Mouse (Mus musculus) hindbrain, embryonic 11.5 days (tissue): ENCODE measurements around the gene Papolb. TPM values are rescaled to one million over a fixed set of nuclear protein-coding genes. Genes with fewer than 3 reads are reported as not detected.
A peak's percentile ranks its signal among the peaks of the same experiment; 100 is the strongest.

ENCODE experiments used
- ATAC-seq: fragments of 200-750 bp; cut with Nextera tagmentation; 2 replicates; pipeline ENCODE4 v1.8.0; 2017; ENCODE audit warnings: mild to moderate bottlenecking, moderate TSS enrichment, moderate library complexity; ENCODE audit not compliant: low FRiP score
- DNase-seq: peaks from one replicate; pipeline ENCODE4 v3.0.0-alpha.2; 2015; ENCODE audit warnings: low spot score
- H3K27ac ChIP-seq: fragments of 300-500 bp; sonication (generic); 2 replicates; pipeline ENCODE4 v1.5.1; 2014; ENCODE audit warnings: mild to moderate bottlenecking, low read depth, low read length
- H3K27me3 ChIP-seq: fragments of 300-500 bp; sonication (generic); 2 replicates; pipeline ENCODE4 v1.6.1; 2014; ENCODE audit warnings: mild to moderate bottlenecking, low read length, moderate library complexity, mixed read lengths; ENCODE audit not compliant: control insufficient read depth, insufficient read depth
- H3K36me3 ChIP-seq: fragments of 300-500 bp; sonication (generic); 2 replicates; pipeline ENCODE4 v1.6.1; 2014; ENCODE audit warnings: mild to moderate bottlenecking, low read length, moderate library complexity, mixed read lengths; ENCODE audit not compliant: control insufficient read depth, insufficient read depth
- H3K4me1 ChIP-seq: fragments of 300-500 bp; sonication (generic); replicated peaks from 2 replicates; pipeline ENCODE4 v1.6.1; 2014; ENCODE audit warnings: low read length, mixed read lengths; ENCODE audit not compliant: control insufficient read depth, insufficient read depth
- H3K4me2 ChIP-seq: fragments of 300-500 bp; sonication (generic); replicated peaks from 2 replicates; pipeline ENCODE4 v1.6.1; 2014; ENCODE audit warnings: mild to moderate bottlenecking, low read depth, low read length
- H3K4me3 ChIP-seq: fragments of 300-500 bp; sonication (generic); 2 replicates; pipeline ENCODE4 v1.5.1; 2014; ENCODE audit warnings: low read depth, low read length
- H3K9ac ChIP-seq: fragments of 300-500 bp; sonication (generic); 2 replicates; pipeline ENCODE4 v1.6.1; 2014; ENCODE audit warnings: low read depth, low read length
- H3K9me3 ChIP-seq: fragments of 300-500 bp; sonication (generic); 2 replicates; pipeline ENCODE4 v1.6.1; 2016; ENCODE audit warnings: low read length; ENCODE audit not compliant: control insufficient read depth
- WGBS: fragments of 180-500 bp; shearing (Covaris S2); extraction: QIAGEN DNeasy Blood & Tissue Kit; methylation state at CpG from one replicate; pipeline ENCODE4 v1.1.7; 2014; 5-methylcytosine and 5-hydroxymethylcytosine counted together
- polyA plus RNA-seq: library from polyadenylated mRNA; unstranded; fragments of >200 nt; fragmentation: Nextera tagmentation; extraction: Ambion mirVana; gene quantifications from 2 replicates; pipeline ENCODE4 v1.2.1, GENCODE M21; 2014

Gene Papolb
- polyA plus RNA-seq, 1 experiment from 2014 or later: 0.12 TPM

DNA sequence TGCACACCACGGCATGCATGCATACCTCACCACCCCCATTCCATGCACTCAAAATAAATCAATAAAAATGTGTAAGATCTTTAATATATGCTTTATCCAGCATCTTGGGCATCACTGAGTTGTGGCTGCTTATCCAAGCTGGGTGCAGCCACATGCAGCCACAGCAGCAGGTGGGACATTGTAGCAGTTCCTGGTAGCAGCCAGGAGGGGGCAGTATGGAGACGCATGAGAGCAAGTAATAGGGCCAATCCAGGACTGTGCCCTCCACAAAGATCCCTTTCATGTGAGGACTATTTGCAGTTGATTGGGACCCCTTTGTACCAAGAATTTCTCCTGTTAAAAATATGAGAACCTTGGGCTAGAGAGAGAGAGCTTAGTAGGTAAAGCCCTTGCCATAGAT is 47.4 kb downstream of the Papolb start:
- DNase-seq (peak; percentile 32), ATAC-seq (no peak)
- no peaks in the 10 kb centered on the region for H3K9me3 ChIP-seq
- 71% methylated on average over 2 of the region's 2 CpGs for WGBS
- H3K27ac ChIP-seq: no peak overlapping the region
- H3K9ac ChIP-seq: no peak overlapping the region
- no peaks in the 10 kb centered on the region for H3K27me3 ChIP-seq
- H3K36me3 ChIP-seq: no peaks in the 10 kb centered on the region
- H3K4me3 ChIP-seq: no peak overlapping the region
- H3K4me1 ChIP-seq: no peaks in the 10 kb centered on the region
- no peak overlapping the region for H3K4me2 ChIP-seq

- DNase-seq: peak; percentile 93
- Histone ChIP-seq H3K4me1 (no peaks in the 10 kb centered on the region), H3K4me3 (no peak overlapping the region), H3K9ac (no peak overlapping the region), H3K36me3 (no peaks in the 10 kb centered on the region), H3K9me3 (no peaks in the 10 kb centered on the region), H3K4me2 (no peak overlapping the region), H3K27ac (no peak overlapping the region), H3K27me3 (no peaks in the 10 kb centered on the region)
- WGBS: 34% methylated on average over 17 of the region's 17 CpGs
- ATAC-seq: peak; percentile 59
Observed at GRCm38 (mm10) chr5:142478829-142479435, 50.9 kb downstream of the Papolb start.

GRCm38 (mm10) chr5:142477866-142478615 is 51.8 kb downstream of the Papolb start:
- no peak overlapping the region for H3K4me3 ChIP-seq
- ATAC-seq (no peak), DNase-seq (no peak)
- no peak overlapping the region for H3K27ac ChIP-seq
- no peak overlapping the region for H3K9ac ChIP-seq
- 87% methylated on average over 5 of the region's 5 CpGs for WGBS
- H3K27me3 ChIP-seq: no peaks in the 10 kb centered on the region
- H3K4me1 ChIP-seq: no peaks in the 10 kb centered on the region
- H3K4me2 ChIP-seq: no peak overlapping the region
- H3K36me3 ChIP-seq: no peaks in the 10 kb centered on the region
- no peaks in the 10 kb centered on the region for H3K9me3 ChIP-seq

DNA sequence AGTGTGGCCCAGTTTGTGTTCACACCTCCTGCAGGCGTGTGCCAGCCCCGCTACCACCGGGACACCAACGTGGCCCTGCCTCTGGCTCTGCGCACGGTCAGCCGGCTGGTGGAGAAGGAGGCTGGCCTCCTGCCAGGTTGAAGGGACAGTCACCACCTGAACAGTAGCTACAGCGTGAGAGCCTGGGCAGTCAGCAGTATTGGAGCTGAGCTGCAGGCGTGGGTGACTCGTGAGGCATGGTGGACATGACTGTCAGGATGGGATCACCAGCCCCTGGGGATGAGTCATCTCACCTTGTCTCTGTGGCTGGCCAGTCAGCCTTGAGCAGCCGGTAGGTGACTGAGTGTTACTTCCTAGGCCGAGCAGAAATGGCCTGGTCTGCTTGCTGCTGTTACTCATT is 52.5 kb downstream of the Papolb start:
- ATAC-seq (no peak), DNase-seq (no peak)
- Histone ChIP-seq H3K4me3 (no peak overlapping the region), H3K4me2 (no peak overlapping the region), H3K9ac (no peak overlapping the region), H3K27ac (no peak overlapping the region), H3K4me1 (no peaks in the 10 kb centered on the region), H3K9me3 (no peaks in the 10 kb centered on the region), H3K27me3 (no peaks in the 10 kb centered on the region), H3K36me3 (no peaks in the 10 kb centered on the region)
- 89% methylated on average over 12 of the region's 12 CpGs for WGBS

Other genes starting within 250 kb of the Papolb start
- 4.0 and 4.1 TPM in 2 replicates for gene Foxk1, start 128.6 kb downstream of the Papolb start, polyA plus RNA-seq
- 9.2 and 9.6 TPM in 2 replicates for gene Ap5z1, start 66.1 kb downstream of the Papolb start, polyA plus RNA-seq
- 2.6 and 2.8 TPM in 2 replicates for gene Radil, start 21.0 kb upstream of the Papolb start, polyA plus RNA-seq
- gene Mmd2, start 78.7 kb upstream of the Papolb start, polyA plus RNA-seq: 5.0 TPM in 2 replicates
- gene Wipi2, start 97.6 kb upstream of the Papolb start, polyA plus RNA-seq: 43.3 and 52.0 TPM in 2 replicates
- gene Slc29a4, start 162.4 kb upstream of the Papolb start, polyA plus RNA-seq: 24.1 and 24.7 TPM in 2 replicates